Mouse (Mus musculus) embryo, embryonic 9.5 days (tissue): ENCODE results near the gene Krtcap2.

Experiments used
- DNase-seq: peaks from one replicate; pipeline ENCODE4 v3.0.0-alpha.2; 2017; ENCODE audit errors: extremely low spot score

Krtcap2 gene

DNA sequence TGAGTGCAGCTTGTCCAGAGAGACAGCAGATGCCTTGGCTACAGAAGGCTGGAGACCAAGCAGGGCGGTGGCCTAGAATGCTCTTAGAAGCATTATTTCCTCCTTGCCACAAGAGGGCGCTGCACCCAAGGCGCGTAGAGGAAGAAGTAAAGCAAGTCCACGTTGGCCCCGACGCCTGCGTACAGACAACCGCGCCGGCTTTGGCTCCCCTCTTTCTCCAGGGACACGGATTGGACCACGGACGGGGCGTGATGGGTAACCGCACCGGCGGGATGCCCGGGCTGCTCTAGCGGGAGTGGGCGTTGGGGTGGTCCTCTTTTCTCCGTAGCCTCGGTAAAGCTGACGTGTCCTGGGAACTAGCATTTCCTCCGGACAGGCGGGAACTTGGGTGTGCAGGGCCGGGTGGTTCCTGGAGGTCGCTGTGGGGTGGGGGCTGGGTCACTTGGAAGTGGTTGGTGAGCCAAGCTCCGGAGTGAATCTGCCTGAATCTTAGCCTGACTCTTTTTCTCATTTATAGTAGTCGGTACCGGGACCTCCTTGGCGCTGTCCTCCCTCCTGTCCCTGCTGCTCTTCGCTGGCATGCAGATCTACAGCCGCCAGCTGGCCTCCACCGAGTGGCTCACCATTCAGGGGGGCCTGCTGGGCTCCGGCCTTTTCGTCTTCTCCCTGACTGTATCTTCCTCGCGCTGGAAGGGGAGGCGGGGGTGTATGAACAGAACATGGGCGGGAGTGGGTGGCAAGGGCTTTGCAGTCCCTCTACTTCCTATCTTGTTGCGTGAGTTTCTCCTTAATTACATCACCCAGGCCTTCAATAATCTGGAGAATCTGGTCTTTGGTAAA, 715 bp downstream of the Krtcap2 start, which contains the start of gene Trim46:
Gene Trim46, minus strand, starts transcription at position 49 of the 840 bp plus-strand sequence.
- peak; percentile 92 for DNase-seq

DNA sequence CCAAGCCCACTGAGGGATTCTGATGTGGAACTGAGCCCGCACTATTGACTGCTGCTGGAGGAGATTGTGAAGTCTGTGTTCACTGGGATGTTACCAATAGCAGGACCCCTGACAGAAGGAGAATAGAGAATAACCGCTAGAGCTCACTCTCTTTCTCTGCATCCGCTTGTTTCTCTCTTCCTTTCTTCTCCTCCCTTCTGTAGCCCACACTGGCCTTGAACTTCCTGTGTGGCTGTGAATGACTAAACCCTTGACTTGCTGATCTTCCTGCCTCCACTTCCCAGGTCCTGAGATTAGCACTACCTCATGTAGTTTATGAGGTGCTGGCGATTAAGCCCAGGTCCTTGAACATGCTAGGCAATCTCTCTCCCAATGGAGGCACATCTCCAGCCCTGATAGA, 1.7 kb downstream of the Krtcap2 start:
- no peak for DNase-seq

DNA sequence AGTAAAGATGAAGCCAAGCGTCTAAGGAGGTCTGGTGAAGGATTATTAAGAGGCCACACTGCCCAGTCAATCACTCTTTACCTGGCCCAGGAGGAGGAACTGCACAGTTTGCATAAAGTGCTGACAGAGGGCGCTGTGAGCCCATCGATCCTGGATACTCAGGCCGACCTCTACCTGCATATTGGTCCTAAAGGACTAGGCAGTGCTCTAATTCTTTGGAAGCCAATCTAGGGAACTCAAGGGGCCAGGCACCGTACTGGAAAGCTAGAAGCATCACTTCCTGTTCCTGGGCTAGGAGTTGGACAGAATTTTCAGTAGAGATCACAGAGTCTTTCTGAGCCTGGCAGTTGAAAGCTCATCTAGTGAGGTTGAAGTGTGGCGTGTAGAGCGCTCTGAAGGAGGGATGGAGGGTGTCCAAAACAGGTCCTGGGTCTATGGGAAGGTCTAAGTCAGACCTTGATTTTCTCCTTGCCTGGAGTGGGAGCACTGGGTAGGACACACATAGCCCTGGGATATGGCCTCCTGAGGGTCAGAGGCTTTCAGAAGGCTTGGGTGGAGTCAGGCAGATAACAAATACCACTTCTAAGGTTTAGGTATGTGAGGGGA, 4.8 kb downstream of the Krtcap2 start:
- DNase-seq: peak; percentile 58

- DNase-seq: peak; percentile 77
These were observed 5.7 kb downstream of the Krtcap2 start for GRCm38 (mm10) chr3:89251365-89251895.

GRCm38 (mm10) chr3:89254994-89255393, 9.2 kb downstream of the Krtcap2 start:
- no peak for DNase-seq

DNA sequence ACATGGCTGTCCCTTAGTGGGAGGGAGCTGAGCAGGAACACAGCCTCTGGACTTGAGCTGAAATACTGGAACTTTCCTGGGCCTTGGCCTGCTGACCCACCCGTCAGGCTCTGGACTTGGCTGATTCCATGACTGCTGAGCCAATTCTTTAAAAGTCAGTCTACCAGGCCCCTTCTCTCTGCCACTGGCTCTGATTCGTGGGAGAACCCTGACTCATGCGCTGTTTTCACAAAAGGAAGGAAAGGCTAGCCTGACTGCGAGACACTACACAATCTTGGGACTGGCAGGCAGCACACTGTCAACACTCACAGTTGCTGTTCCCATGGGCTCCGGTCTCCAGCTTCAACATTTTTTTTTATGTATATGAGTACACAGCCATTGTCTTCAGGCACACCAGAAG, 10.4 kb downstream of the Krtcap2 start:
- DNase-seq: no peak

DNA sequence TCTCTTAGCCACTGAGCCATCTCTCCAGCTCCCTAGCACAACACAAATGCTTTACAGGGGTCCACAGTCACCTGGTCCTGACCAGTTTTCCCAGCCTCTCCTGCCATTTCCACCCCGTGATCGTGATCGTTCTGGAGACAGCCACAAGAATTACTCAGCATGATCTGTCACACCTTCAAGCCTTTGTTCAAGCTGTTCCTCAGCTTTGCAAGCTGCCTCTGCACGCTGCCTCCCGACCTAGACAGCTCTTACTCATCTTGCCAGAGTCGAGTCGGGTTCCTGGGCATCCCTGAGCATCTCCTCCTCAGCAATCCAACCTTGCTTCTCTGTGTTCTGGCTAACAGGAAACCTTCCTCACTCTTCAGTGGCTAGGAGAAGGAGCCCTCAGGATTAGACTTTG, 13.3 kb downstream of the Krtcap2 start, which contains the start of gene Dpm3:
Gene Dpm3, plus strand, starts transcription at position 283 of the 400 bp plus-strand sequence.
- DNase-seq: no peak

DNA sequence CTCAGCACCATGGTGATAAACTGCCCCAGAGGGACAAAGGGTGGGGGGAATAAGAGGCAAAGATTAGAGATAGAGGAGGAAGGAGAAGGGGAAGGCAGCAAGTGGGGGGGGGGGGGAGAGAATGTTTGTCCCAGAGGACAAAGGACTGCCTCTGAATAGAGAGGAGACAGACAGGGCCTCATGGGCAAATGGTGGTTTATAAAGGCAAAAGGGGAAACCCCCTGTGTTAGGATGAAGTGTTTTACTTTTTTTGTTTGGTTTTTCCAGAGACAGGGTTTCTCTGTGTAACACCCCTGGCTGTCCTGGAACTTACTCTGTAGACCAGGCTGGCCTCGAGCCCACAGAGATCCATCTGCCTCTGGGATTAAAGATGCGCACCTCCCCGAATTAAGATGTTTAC, 14.4 kb downstream of the Krtcap2 start:
- no peak for DNase-seq

DNA sequence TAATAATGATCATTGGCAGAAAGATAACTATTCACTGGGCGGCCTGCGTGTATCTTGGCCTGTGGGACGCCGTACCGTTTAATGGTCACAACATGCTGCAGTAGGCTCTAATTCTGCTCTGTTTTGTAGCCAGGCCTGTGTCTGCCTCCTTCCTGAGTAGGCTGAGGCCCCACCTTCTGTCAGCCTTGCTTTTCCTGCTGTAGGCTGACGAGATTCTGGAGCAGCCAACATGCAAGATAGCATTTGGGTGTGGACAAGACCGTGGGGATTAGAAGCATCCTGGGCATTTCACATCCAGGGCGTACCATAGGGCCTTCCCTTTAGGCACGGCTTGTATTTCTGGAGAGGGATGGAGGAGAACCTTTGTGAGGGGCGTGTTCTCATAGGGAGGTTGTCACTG, 16.7 kb downstream of the Krtcap2 start:
- DNase-seq: no peak

GRCm38 (mm10) chr3:89266439-89266893, 20.7 kb downstream of the Krtcap2 start:
- DNase-seq: peak; percentile 75

- DNase-seq: no peak
These were observed 23.1 kb downstream of the Krtcap2 start for GRCm38 (mm10) chr3:89268916-89269315.

- peak; percentile 76 for DNase-seq
These were observed 24.4 kb downstream of the Krtcap2 start, which contains the start of gene Slc50a1 for GRCm38 (mm10) chr3:89270051-89270755. TSS of gene Slc50a1 (minus strand) at chr3:89270570.

DNA sequence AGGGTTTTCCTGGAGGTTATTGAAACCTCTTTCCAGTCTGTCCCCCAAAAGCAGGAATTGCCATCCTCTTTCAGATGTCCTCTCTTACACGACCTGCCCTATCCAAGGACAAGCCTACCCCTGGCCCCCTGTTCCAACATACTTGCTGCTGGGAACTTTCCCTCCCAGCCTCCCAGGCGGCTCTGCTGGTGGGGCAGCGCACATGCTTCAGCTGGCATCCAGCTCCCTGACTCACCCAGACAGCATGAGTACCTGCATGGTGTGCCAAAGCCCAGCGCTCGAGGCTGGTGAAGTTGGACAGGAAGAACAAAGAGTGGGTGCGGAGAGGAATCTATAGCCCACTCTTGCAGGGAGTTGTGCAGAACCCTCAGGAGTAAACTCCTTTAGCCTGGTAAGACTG, 25.1 kb downstream of the Krtcap2 start:
- no peak for DNase-seq

DNA sequence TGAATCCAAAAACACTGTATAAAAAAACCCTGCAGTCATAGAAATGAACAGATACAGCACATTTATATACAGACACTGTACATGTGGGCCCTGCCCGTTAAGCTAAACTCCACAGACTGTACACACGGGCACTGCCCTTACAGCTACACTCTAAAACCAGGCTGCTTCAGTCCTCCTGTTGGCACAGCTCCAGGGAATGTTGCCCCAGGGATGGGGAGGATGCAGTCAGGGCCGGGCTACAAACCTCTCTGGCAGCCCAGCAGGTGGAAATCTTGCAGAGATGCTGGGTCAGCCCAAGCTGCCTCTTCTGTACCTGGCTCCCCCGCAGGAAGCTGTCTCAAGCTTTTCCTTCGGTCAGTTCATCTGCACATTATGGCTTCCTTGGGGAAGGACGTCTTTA, 26.0 kb downstream of the Krtcap2 start:
- no peak for DNase-seq

GRCm38 (mm10) chr3:89276061-89276460, 30.3 kb downstream of the Krtcap2 start:
- no peak for DNase-seq

GRCm38 (mm10) chr3:89277281-89278021, 31.7 kb downstream of the Krtcap2 start:
- no peak for DNase-seq

- peak; percentile 18 for DNase-seq
These were observed 32.3 kb downstream of the Krtcap2 start for GRCm38 (mm10) chr3:89278107-89278506.

DNA sequence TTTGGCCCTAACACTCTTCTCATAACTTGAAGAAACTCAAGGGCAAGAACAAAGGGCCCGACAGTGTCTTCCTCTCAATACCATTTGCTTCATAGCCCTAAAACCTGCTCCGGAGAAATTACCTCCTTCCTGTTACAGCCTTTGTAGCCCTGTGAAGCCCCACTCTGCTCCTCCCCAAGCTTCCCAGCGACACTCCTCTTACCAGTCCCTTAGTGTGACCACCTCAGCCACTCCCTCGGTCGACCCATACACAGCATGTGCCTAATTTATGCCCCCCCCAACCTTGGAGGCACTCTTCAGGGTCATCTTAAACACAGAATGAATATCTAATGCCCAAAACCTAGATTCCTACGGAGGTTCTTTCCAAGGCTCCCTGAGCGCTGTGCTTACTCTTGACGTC, 32.9 kb downstream of the Krtcap2 start:
- DNase-seq: no peak

- DNase-seq: peak; percentile 87
These were observed 33.6 kb downstream of the Krtcap2 start for GRCm38 (mm10) chr3:89279153-89279890.

DNA sequence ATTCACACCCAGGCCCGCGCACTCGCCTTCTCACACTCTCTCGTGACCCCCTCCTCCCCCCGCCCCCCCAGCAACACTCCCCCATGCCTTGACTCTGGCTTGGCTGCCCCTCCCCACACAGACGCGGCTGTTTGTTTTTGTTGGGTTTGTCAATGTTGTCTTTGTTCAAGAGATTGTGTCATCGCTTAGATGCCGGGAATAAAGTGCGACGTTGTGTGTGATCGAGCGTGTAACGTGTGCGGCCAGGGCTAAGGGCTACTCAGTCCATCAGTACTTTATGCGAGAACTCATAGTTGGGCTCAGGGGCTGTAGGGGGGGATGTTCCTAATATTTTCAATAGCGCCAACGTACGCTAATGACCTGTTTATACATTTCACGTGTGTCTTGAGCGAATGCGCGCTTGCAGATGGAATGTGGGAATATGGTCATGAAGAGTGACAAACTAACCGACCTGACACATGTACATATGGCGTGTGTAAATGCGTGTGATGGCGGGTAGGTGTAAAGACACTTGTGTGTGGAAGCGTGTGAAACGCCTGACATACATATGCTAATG, 34.4 kb downstream of the Krtcap2 start:
- peak; percentile 40 for DNase-seq
